Mouse (Mus musculus): ENCODE measurements around the gene Ankrd33b. TPM values are rescaled to one million over a fixed set of nuclear protein-coding genes. Genes with fewer than 3 reads are reported as not detected.

The Ankrd33b gene
- total RNA-seq, 2 experiments from 2014 or later, result 1.6 to 2.1 TPM

Other genes with a start within 250 kb of the Ankrd33b start
- 10 to 100 TPM; 71.1 to 81.2 TPM for gene Dap, start 143.4 kb downstream of the Ankrd33b start, total RNA-seq (2021)
- 1 to 10 TPM; 2.6 to 3.5 TPM for gene Ropn1l, start 86.0 kb upstream of the Ankrd33b start, total RNA-seq (2021)
- 100 to 1,000 TPM in 1 of 2 experiments, 10 to 100 TPM in 1; 97.6 to 101 TPM for gene March6, start 163.3 kb upstream of the Ankrd33b start, total RNA-seq (2021)
- 100 to 1,000 TPM in 1 of 2 experiments, 10 to 100 TPM in 1; 82.2 to 106 TPM for gene Cmbl, start 197.7 kb upstream of the Ankrd33b start, total RNA-seq (2021)
- 100 to 1,000 TPM; 272 to 290 TPM for gene Cct5, start 234.1 kb upstream of the Ankrd33b start, total RNA-seq (2021)
- 10 to 100 TPM; 14.8 to 19.4 TPM for gene Fam173b, start 234.1 kb upstream of the Ankrd33b start, total RNA-seq (2021)

Data from adrenal gland, postnatal 10 days (tissue).